Mouse (Mus musculus): Measurements from ENCODE around the gene Etv1. TPM values are rescaled to one million over a fixed set of nuclear protein-coding genes. Genes with fewer than 3 reads are reported as not detected.
"Not testable (repeated sequence)": the region's sequence is repeated elsewhere in the genome, so short reads cannot be mapped to it uniquely, and the experiment has no call there.

Gene Etv1
- total RNA-seq, 2 experiments from 2014 or later = 0.38 to 1.0 TPM

- ATAC-seq (replicated peaks; ENCODE audit: low FRiP score, poor library complexity, severe bottlenecking) = no peak
These were observed 35.0 kb downstream of the Etv1 start for GRCm38 (mm10) chr12:38814010-38814786.

- no peak for ATAC-seq (replicated peaks; ENCODE audit: low FRiP score, poor library complexity, severe bottlenecking)
These were observed 37.1 kb downstream of the Etv1 start for GRCm38 (mm10) chr12:38816235-38816634.

- no peak for ATAC-seq (replicated peaks; ENCODE audit: low FRiP score, poor library complexity, severe bottlenecking)
These were observed 39.1 kb downstream of the Etv1 start for GRCm38 (mm10) chr12:38818320-38818719.

GRCm38 (mm10) chr12:38820642-38821041, 41.5 kb downstream of the Etv1 start:
- no peak for ATAC-seq (replicated peaks; ENCODE audit: low FRiP score, poor library complexity, severe bottlenecking)

GRCm38 (mm10) chr12:38824405-38824804, 45.2 kb downstream of the Etv1 start:
- ATAC-seq (replicated peaks; ENCODE audit: low FRiP score, poor library complexity, severe bottlenecking) = no peak

GRCm38 (mm10) chr12:38832981-38833380, 53.8 kb downstream of the Etv1 start:
- no peak for ATAC-seq (replicated peaks; ENCODE audit: low FRiP score, poor library complexity, severe bottlenecking)

GRCm38 (mm10) chr12:38834581-38834980, 55.4 kb downstream of the Etv1 start:
- ATAC-seq (replicated peaks; ENCODE audit: low FRiP score, poor library complexity, severe bottlenecking) = no peak

GRCm38 (mm10) chr12:38834986-38835385, 55.8 kb downstream of the Etv1 start:
- ATAC-seq (replicated peaks; ENCODE audit: low FRiP score, poor library complexity, severe bottlenecking) = not testable (repeated sequence)

- no peak for ATAC-seq (replicated peaks; ENCODE audit: low FRiP score, poor library complexity, severe bottlenecking)
These were observed 64.7 kb downstream of the Etv1 start for GRCm38 (mm10) chr12:38843801-38844295.

GRCm38 (mm10) chr12:38847500-38848261, 68.5 kb downstream of the Etv1 start:
- no peak for ATAC-seq (replicated peaks; ENCODE audit: low FRiP score, poor library complexity, severe bottlenecking)

GRCm38 (mm10) chr12:38849994-38850393, 70.8 kb downstream of the Etv1 start:
- ATAC-seq (replicated peaks; ENCODE audit: low FRiP score, poor library complexity, severe bottlenecking) = no peak

- no peak for ATAC-seq (replicated peaks; ENCODE audit: low FRiP score, poor library complexity, severe bottlenecking)
These were observed 75.1 kb downstream of the Etv1 start for GRCm38 (mm10) chr12:38854274-38854673.

GRCm38 (mm10) chr12:38854751-38855150, 75.6 kb downstream of the Etv1 start:
- ATAC-seq (replicated peaks; ENCODE audit: low FRiP score, poor library complexity, severe bottlenecking) = no peak

GRCm38 (mm10) chr12:38859675-38860074, 80.5 kb downstream of the Etv1 start:
- no peak for ATAC-seq (replicated peaks; ENCODE audit: low FRiP score, poor library complexity, severe bottlenecking)

- no peak for ATAC-seq (replicated peaks; ENCODE audit: low FRiP score, poor library complexity, severe bottlenecking)
These were observed 81.3 kb downstream of the Etv1 start for GRCm38 (mm10) chr12:38860168-38861115.

GRCm38 (mm10) chr12:38863395-38863794, 84.2 kb downstream of the Etv1 start:
- no peak for ATAC-seq (replicated peaks; ENCODE audit: low FRiP score, poor library complexity, severe bottlenecking)

- no peak for ATAC-seq (replicated peaks; ENCODE audit: low FRiP score, poor library complexity, severe bottlenecking)
These were observed 85.0 kb downstream of the Etv1 start for GRCm38 (mm10) chr12:38863982-38864828.

- ATAC-seq (replicated peaks; ENCODE audit: low FRiP score, poor library complexity, severe bottlenecking) = no peak
These were observed 95.4 kb downstream of the Etv1 start for GRCm38 (mm10) chr12:38874470-38874995.

- no peak for ATAC-seq (replicated peaks; ENCODE audit: low FRiP score, poor library complexity, severe bottlenecking)
These were observed 125.3 kb downstream of the Etv1 start for GRCm38 (mm10) chr12:38904516-38904915.
